Mouse (Mus musculus): ENCODE data around the gene Usp38. TPM values are rescaled to one million over a fixed set of nuclear protein-coding genes. Genes with fewer than 3 reads are reported as not detected.
"Not testable (repeated sequence)": the region's sequence is repeated elsewhere in the genome, so short reads cannot be mapped to it uniquely, and the experiment has no call there.

Usp38 gene
- 10 to 100 TPM; 22.2 to 24.8 TPM for total RNA-seq (2021)
- long read RNA-seq, experiment 1, full-length matches to known transcripts = 16 of 18 reads
- long read RNA-seq, experiment 1, partial matches to known transcripts = 2 of 18 reads
- long read RNA-seq, experiment 1, other reads (novel, unspliced or antisense) = 0 of 18 reads
- long read RNA-seq, experiment 2, full-length matches to known transcripts = 4 of 5 reads
- long read RNA-seq, experiment 2, partial matches to known transcripts = 0 of 5 reads
- long read RNA-seq, experiment 2, other reads (novel, unspliced or antisense) = 1 of 5 reads

DNA sequence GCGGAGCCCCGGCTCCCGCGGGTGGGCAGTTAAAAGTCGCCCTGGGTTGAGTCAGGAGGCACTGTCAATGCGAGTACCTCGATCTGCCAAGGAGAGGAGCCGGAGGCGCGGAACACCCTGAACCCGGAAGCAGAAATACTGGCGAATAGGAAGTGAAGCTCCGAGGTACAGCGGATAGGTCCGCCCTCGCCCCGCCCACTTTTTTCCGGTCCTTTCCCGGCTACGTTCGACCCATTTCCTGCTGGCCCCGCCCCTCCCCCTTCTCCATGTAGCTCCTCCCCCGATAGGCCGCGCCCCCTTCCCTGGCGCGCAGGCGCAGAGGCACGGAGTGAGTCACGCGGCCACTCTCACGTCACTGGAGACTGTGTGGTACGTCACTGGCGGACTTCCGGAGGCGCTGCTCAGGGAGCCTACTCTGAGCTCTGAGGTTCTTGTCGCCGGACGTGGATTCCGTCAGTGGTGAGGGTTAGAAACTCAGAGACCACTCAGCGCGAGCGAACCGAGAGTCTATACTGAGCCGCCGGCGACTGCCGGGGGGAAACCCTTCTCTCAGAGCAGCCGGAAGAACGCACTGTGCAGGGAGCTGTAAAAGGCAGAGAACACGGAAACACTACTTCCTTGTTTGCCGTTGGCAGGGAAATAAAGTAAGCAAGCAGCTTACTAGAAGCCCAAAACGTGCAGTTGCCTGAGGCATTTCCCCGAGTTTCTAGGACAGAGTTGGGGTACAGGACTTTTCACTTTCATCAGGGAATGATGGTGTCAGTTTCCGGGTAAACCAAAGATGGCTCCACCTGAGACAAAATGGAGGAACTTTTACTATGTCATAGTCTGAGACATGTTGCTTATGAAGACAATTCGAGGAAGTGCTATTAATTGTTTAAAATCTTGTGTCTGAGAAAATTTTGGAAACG, at the start of gene Usp38:
Usp38 (minus strand) TSS at position 140 of the 911 bp plus-strand sequence.
- DNase-seq (ENCODE audit: low spot score in 2 of 2) = peak; percentile 99 to 100

DNA sequence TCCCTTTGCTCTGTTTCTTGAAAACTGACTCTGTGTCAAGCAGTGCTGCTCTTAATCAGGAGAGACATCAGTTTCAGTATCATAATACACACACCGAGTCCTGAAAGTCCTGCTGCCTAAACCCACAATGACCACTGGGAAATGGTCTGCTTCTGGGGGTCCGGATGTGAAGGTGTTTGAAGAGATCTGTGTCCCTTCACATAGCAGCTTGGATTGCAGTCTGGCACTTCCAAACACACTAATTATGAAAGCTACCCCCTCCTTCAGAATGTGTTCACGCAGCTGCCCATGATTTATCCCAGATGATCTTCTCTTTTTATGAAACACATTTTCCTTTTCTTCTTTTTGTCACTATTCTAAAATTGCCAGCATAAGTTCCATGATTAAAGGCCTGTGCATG, 47.8 kb upstream of the Usp38 start:
- DNase-seq (ENCODE audit: low spot score in 2 of 2) = no peak

DNA sequence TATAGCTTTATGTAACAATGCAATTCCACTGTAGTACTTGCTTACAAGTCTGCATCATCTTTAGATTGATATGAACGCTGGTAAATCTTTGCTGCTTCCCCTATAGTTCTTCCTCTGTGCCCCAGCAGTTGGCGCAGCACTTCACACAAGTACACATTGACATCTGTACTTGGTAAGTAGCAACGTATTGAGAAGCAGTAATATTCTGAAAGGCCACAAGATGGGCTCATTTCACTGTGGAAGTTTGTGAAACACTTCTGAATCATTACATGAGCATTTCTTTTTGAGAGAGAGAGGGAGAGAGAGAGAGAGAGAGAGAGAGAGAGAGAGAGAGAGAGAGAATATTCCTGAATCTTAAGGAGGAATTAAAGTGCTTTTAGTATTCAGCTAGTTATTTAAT, 47.2 kb upstream of the Usp38 start:
- DNase-seq (ENCODE audit: low spot score in 2 of 2) = peak; percentile 9 to 15

DNA sequence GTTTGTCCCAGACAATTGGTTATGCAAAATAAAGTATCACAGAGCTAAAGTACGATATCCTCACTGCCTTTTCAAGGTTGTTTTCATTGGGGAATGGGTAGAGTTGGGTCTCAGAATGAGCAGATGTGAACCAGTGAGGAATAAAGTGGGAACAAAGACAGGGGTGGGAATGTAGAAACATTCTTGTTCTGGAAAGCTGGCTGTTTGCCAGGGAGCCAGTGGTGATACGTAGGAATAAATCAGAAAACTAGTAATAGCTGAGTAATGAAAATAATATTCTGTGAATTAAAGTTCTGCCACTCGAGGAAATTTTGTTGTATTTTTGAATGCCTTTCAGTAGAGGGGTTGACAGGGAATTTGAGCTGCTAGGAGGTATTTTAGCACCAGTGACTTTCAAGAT, 29.5 kb upstream of the Usp38 start:
- no peak for DNase-seq (ENCODE audit: low spot score in 2 of 2)

DNA sequence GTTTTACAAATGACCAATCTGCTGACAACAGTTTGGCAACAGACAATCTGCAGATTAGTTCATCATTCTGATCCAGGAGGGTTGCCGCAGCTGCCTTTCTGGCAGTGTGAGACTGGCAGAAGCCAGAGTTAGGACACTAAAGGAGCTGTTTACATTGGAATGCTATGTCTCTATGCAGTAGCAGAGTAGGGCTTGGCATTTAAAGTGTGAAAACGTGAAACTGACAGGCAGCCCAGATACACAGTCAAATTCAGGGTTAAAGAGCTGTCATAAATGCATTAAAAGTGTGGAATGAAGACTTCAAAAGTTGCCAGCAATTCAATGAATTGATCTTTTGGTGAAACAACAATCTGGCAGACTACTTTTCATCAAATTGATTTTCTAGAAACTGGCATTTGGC, 13.3 kb upstream of the Usp38 start:
- no peak for DNase-seq (ENCODE audit: low spot score in 2 of 2)

DNA sequence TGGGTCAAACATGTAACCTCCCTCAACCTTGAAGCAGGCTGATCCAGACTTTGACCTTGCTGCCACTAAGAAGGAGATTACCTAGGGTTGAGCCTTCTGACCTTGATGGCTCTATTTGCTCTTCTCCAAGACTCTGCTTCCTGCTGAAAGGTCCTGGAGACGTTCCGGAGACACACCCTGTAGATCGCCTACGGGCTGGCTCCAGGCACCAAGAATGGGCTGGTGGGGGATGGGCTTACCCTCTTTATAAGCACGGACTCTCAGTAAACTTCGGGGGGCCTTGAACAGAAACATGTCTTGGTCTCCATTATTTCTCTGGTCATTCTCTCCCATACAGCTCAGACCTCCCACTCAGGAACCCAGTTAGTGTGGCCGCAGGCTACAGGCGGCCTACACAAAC, 2.8 kb upstream of the Usp38 start:
- not testable (repeated sequence) for DNase-seq (ENCODE audit: low spot score in 2 of 2)

DNA sequence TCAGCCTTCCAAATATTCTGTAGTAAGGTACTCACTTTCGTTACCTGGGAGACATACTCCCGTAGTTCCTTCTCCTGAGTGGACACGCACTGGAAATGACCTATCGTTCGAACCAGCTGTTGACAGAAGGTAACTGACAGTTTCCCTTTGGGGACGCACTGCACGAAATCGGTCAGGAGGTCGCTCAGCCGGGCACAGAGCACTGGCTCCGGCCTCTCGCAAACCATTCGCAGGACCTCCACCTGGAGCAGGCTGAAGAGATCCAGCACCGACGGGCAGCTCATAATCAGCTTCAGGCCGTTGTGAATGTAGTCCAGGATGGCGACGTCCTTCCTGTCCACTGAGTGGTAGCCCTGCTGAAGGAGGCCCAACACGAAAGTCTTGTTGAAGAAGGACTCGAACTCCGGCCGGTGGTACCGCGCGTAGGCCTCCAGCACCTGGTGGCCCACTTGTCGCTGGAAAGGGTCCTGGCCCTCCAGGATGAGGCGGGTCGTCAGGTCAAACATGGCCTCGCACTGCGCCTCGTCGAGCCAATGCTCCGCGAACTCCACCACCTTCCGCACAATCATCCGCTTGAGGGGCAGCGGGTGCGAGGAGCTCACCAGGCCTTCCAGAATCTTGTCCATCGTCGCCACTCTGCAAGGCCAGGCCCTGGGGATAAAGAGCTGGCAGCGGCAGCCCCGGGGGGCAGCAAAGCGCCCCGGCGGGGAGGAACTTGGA, 757 bp downstream of the Usp38 start:
- peak in 1 of 2 experiments; percentile 5 for DNase-seq (ENCODE audit: low spot score in 2 of 2)

DNA sequence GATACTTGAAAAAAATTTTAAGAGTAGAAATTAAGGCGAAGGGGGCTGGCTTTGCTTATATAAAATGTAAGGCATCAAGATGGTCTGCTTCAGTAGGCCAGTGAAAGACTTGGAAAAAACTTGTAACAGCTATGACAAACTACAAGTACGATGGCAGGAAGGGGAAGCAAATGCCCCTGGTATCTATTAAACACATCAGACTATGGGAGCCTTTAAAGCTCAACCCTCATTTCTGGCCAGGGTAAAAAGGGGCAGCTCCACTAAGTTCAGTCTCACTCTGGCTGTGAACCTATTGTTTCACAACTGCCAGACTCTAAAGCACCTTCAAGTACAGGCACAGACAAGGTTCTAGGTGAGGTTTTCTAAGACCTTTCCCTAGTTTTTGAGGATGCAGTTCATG, 2.0 kb downstream of the Usp38 start:
- DNase-seq (ENCODE audit: low spot score in 2 of 2) = no peak

DNA sequence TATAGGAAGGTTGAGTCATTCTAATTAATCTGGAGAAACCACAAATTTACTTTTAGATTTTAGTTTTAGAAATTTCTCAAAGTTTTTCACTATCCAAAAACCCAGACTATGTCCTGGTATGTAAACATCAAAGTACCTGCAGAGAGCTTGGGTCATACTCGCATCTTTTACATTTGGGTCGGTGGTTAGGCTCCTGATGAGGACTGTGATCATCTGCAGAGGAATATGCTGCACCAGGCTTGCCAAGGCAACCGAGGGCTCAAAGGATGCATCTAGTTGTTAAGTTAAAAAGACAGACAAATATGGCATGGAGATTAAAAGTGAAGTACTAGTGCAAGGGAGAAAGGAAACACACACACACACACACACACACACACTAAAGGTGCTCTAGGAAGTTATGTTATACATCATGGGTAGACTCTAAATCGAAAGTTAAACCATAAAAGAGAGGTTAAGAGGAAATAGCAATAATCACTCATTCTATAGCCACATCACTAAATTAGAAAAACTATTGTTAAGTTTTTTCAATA, 2.6 kb downstream of the Usp38 start:
- no peak for DNase-seq (ENCODE audit: low spot score in 2 of 2)

DNA sequence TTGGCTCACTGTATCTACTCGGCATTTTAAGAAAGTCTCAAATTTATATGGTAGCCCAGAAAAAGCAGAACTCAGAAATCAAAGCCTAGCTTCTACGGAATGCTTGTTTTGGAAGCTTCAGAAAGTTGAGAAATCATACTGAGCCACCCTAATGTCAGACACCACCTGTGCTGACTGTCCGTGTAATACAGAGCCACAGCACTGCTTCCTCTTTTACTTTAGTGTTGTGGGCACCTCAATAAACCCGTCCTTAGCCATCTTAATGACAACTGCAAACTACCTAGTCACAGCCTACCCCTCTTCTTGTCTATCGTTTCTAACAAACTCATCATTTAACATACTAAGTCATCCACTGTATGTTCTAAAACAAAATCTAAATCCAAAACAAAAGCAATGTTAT, 4.3 kb downstream of the Usp38 start:
- DNase-seq (ENCODE audit: low spot score in 2 of 2) = no peak

DNA sequence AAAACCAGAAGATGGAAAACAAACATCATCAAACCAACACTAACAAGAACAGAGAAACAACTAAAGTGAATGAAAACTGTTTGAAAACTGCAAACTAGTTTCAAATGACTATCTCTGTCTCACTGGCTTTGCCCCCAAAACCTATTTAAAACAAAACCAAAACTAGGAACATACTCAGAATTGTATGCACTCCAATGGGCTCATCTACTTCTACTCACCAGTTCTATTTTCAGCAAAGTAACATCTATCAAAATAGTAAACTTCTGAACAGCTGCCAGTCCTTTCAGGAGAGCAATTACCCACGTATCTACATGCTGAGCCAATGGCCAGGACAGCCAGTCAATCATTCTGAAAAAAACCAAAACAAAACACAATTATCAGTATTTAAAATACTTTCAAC, 9.6 kb downstream of the Usp38 start:
- DNase-seq (ENCODE audit: low spot score in 2 of 2) = no peak

DNA sequence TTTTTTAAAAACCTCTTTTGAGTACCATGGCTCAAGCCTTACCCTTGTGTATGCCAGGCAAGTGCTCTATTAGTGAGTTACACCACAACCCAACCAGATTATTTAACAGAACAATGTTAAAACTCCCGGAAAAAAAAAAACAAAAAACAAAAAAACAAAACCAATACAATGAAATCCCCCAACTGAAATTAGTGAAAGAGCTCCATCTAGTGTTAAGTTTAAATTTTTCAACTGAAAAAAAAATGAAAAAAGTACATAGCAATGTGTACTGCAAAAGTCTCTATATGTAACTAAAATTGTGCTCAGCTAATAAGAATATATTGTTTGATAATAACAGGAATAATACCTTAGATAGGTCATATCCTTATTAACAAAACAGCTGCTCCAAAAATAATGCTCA, 18.1 kb downstream of the Usp38 start:
- DNase-seq (ENCODE audit: low spot score in 2 of 2) = no peak

DNA sequence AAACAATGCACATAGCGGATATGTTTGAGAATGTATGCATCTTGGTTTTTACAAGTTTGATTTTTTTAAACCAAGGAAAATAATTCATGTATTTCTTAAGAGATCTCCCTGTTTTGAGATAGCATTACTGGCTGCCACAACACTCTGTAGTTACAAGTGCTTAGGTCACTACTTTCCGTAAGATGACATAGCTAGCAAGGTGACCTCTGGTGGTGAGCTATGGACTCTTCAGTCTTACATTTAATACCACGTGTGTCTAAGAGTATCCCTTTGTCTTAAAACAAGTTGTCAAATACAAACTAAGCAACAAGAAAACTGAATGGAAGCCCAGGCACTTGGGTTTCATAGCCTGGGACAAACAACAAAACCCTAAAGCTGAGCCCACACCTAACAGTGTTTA, 22.8 kb downstream of the Usp38 start:
- no peak for DNase-seq (ENCODE audit: low spot score in 2 of 2)

DNA sequence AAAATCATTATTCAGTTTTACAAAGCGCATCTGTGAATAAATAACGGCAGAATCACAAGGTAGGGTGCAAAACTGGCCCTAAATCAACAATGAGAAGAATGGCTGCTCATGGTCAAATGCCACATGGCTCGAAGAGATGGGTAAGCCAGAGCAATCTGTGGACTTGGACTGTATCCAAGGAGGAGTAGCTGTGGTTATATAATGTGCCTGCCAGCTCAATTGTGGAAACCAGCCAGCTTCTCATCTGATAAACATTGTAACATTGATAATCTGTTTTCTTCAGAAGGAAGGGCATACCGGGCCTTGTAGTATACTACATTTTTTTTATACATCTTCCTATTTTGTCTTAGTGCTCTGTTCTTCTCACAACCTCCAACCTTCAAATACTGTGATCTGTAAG, 31.9 kb downstream of the Usp38 start:
- peak in 1 of 2 experiments; percentile 7 for DNase-seq (ENCODE audit: low spot score in 2 of 2)

DNA sequence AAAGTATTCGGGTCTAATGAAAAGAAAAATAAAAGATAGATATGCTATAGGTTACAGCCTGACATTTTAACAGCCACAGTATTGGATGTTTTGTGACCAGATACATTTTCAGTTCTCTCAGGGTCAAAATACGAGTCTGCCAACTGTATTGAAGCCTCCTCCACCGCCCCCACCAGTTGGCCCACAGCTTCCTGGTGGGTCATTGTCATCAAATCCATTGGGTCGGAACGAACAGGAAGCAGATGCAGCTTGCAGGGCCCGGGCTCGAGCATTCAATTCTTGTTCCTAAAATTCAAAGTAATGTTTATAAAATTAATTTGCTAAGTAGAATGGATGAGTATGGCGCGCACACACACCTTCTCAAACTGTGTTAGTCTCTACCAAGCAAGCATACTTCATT, 33.0 kb downstream of the Usp38 start:
- no peak for DNase-seq (ENCODE audit: low spot score in 2 of 2)

DNA sequence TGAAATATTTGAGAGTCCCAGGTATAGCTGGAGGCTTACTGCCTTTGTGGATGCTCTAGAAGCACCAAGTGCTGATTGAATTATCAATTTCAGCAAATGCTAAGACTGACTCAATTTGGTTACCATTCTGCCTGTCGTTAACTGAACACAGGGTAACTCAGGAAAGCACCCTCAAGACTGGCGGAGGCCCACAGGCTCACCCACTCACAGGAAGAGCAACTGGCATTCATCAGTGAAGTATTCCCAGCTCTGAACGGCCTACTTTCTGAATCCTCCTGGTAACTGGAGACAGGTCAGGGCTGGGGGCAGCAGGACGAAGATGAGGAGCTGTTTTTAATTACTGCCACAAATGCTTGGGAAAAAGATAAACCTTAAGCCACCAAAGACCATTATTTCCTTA, 34.7 kb downstream of the Usp38 start:
- DNase-seq (ENCODE audit: low spot score in 2 of 2) = no peak

DNA sequence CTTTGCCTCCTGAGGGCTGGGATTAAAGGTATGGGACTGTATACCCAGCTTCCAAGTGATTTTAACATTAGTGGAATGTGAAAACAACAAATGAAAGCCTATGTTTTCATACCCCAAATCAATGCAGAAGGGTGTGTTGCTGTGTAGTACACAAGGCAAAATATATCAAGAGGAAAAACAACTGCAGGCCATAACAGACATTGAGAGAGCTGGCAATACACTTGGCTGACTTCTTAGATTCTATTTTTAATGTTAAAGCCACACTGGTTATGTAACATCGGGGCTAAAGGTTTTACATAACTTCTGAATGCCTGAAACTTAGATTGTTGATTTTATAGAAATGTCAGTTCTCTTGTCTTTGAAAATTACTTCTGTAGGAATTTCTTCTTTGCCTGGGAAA, 37.5 kb downstream of the Usp38 start:
- DNase-seq (ENCODE audit: low spot score in 2 of 2) = no peak

DNA sequence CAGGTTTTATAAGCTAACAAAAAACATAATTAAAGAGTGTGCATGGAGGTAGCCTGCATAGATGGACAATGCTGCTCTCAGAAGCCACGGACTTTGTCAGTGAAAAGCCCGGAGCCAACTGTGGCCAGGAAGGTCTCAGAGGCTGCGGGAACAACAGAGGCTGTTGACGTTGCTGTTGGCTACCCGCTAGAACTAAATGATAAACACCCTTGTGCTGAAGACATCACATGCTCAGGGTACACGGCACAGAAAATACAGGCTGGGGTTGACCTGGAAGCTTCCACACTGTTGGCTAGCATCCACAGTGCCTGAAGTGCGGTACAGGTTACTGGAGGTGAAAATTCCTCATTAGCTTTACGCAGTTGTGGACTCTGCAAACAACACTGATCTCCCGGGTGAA, 43.6 kb downstream of the Usp38 start:
- no peak for DNase-seq (ENCODE audit: low spot score in 2 of 2)

DNA sequence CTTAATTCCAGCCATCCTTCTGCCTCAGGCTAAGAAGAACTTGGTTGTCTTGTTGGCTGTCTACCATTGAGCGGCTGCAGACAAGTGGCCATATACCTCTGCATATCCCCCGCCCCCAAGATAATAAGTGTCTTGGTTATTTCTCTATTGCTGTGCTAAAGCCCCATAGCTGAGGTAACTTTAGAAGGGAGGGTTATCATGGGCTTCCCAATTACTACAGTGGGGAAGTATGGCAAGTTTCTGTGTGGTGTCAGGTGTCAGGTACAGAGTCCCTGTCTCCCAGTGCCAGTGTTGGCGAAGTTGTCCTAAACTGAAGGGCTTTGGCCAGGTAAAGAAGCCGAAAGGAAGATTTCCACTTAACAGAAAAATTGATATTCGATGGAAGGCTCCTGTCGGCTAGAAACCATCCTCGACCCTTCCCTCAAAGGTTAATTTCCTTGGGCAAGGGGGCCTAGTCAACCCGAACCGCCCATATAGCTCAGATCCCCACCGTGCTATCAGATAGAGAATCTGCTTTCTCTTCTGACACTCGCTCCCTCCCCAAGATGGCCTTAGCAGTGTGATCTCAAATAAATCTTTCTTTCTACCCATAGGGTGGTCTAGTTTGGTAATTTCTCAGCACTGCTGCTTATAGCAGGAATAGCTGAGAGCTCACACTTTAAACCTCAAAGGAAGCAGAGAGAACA, 44.6 kb downstream of the Usp38 start:
- DNase-seq (ENCODE audit: low spot score in 2 of 2) = no peak

DNA sequence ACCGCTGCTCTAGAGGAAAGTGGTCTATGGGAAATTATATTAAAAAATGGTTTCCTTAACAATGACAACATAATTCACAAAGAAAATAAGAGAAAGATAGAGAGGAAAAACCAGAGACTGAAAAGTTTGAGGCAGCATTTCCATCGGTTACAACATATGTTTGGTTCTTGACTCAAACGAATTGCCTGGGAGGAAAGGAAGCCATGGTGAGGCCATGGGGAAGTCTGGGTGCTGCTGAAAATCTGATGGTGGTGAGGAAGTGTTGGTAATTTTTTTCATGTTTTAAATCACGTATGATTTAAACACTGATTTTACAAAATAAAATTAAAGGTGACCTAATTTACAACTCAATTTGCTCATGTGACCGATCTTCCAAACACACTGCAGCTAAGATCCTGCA, 45.3 kb downstream of the Usp38 start:
- DNase-seq (ENCODE audit: low spot score in 2 of 2) = no peak

DNA sequence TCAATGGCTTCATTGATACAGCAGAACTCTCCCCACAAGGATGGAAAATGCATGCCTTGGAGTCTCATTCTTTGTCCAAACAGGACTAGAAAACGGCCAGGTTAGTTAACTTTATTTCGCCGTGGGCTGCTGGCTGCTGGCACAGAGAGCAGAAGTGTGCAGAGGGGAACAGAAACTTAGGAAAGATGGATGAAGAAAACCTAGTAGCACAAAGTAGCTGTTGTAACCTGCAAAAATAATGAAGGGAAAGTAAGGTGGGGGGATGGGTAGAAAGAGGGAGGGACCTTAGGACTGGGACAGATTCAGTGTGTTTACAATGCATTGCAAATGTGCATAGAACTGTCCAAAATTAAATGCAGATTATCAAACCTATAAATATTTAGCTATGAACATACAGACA, 51.6 kb downstream of the Usp38 start:
- DNase-seq (ENCODE audit: low spot score in 2 of 2) = no peak
